Mouse (Mus musculus) thymus, adult 18-20 months (tissue): ENCODE results near the gene En2.

Source experiments
- DNase-seq, 2 experiments: peaks; one replicate each; pipeline ENCODE4 v3.0.0; 2022; ENCODE audit warnings: mixed read lengths in 2 of 2

The En2 gene

GRCm38 (mm10) chr5:28191201-28192098 is 26.0 kb downstream of the En2 start:
- no peak for DNase-seq

- no peak for DNase-seq
These were observed 26.6 kb downstream of the En2 start for GRCm38 (mm10) chr5:28192099-28192454.

GRCm38 (mm10) chr5:28195473-28195872 is 30.0 kb downstream of the En2 start:
- no peak for DNase-seq

GRCm38 (mm10) chr5:28199089-28199873 is 33.8 kb downstream of the En2 start:
- no peak for DNase-seq

- DNase-seq = no peak
These were observed 37.6 kb downstream of the En2 start for GRCm38 (mm10) chr5:28203086-28203485.

- DNase-seq = no peak
These were observed 39.2 kb downstream of the En2 start for GRCm38 (mm10) chr5:28204678-28205077.

GRCm38 (mm10) chr5:28206448-28206847 is 41.0 kb downstream of the En2 start:
- DNase-seq = no peak

- DNase-seq = no peak
These were observed 41.5 kb downstream of the En2 start for GRCm38 (mm10) chr5:28207043-28207442.

GRCm38 (mm10) chr5:28208726-28209520 is 43.4 kb downstream of the En2 start:
- no peak for DNase-seq

- no peak for DNase-seq
These were observed 44.3 kb downstream of the En2 start for GRCm38 (mm10) chr5:28209549-28210431.

GRCm38 (mm10) chr5:28210591-28211550 is 45.4 kb downstream of the En2 start:
- no peak for DNase-seq

- DNase-seq = no peak
These were observed 46.3 kb downstream of the En2 start for GRCm38 (mm10) chr5:28211651-28212310.

- DNase-seq = no peak
These were observed 47.9 kb downstream of the En2 start for GRCm38 (mm10) chr5:28213441-28213840.

- DNase-seq = no peak
These were observed 54.1 kb downstream of the En2 start for GRCm38 (mm10) chr5:28219596-28219995.
